39 mouse cellular contexts compared by ENCODE assay signal in genomic region chr12:102870527-102870926, GRCm38 (mm10). TPM values are rescaled to one million over a fixed set of nuclear protein-coding genes. Genes with fewer than 3 reads are reported as not detected.
"Had no signal": no experiment of that assay in that cellular context is flagged by ENCODE, and none has a peak within 500 bp of the region (broad histone marks: within the 10 kb centered on the region; RNA-seq: fewer than 3 reads in every experiment).

No protein-coding gene starts in this region.

- ATAC-seq: forebrain, embryonic 13.5 days; forebrain, embryonic 14.5 days; forebrain, embryonic 15.5 days; forebrain, embryonic 16.5 days; forebrain, postnatal 0 days had no signal

- H3K4me3 ChIP-seq: embryonic facial prominence, embryonic 10.5 days; embryonic facial prominence, embryonic 12.5 days; embryonic facial prominence, embryonic 13.5 days; embryonic facial prominence, embryonic 15.5 days; erythroblast, embryonic 14.5 days; forebrain, embryonic 10.5 days; forebrain, embryonic 12.5 days; forebrain, embryonic 13.5 days; forebrain, embryonic 15.5 days; gastrocnemius, adult 2 months; heart, adult 2 months; heart, embryonic 10.5 days; heart, embryonic 12.5 days had no signal

- H3K27ac ChIP-seq: embryonic facial prominence, embryonic 10.5 days; embryonic facial prominence, embryonic 12.5 days; embryonic facial prominence, embryonic 13.5 days; embryonic facial prominence, embryonic 15.5 days; forebrain, embryonic 10.5 days; forebrain, embryonic 12.5 days; forebrain, embryonic 13.5 days; forebrain, embryonic 15.5 days; gastrocnemius, adult 2 months; heart, adult 2 months; heart, embryonic 10.5 days had no signal

- H3K4me1 ChIP-seq: embryonic facial prominence, embryonic 12.5 days; embryonic facial prominence, embryonic 15.5 days; forebrain, embryonic 12.5 days; heart, embryonic 12.5 days had no signal

- H3K36me3 ChIP-seq: embryonic facial prominence, embryonic 13.5 days; embryonic facial prominence, embryonic 15.5 days; forebrain, embryonic 12.5 days; forebrain, embryonic 15.5 days; heart, embryonic 12.5 days had no signal

- H3K9me3 ChIP-seq: embryonic facial prominence, embryonic 10.5 days; embryonic facial prominence, embryonic 12.5 days; embryonic facial prominence, embryonic 13.5 days; embryonic facial prominence, embryonic 15.5 days; forebrain, embryonic 10.5 days; forebrain, embryonic 12.5 days; forebrain, embryonic 13.5 days; forebrain, embryonic 15.5 days; heart, embryonic 10.5 days; heart, embryonic 12.5 days had no signal

- DNase-seq: cerebellum, postnatal 10 days; cerebellum, postnatal 14 days; cerebellum, postnatal 25 days; cerebellum, postnatal 36 days; embryo, embryonic 11 days; forebrain, postnatal 0 days; gastrocnemius, adult 2 months; gastrocnemius, postnatal 10 days; gastrocnemius, postnatal 14 days; gastrocnemius, postnatal 25 days; gastrocnemius, postnatal 36 days; heart, adult 11 months; heart, adult 18-20 months; heart, adult 2 months had no signal

- H3K9ac ChIP-seq: embryonic facial prominence, embryonic 12.5 days; embryonic facial prominence, embryonic 13.5 days; embryonic facial prominence, embryonic 15.5 days; forebrain, embryonic 12.5 days; forebrain, embryonic 13.5 days; forebrain, embryonic 15.5 days; forebrain, postnatal 0 days; heart, embryonic 12.5 days had no signal

- H3K27me3 ChIP-seq: embryonic facial prominence, embryonic 12.5 days; embryonic facial prominence, embryonic 13.5 days; embryonic facial prominence, embryonic 15.5 days; forebrain, embryonic 12.5 days; forebrain, embryonic 13.5 days; forebrain, embryonic 15.5 days; heart, embryonic 12.5 days had no signal

RNA-seq across cellular contexts. Expression of gene Cox8c, which starts 28.6 kb away (rescaled TPM):
- total RNA-seq: common myeloid progenitor, adult 5-6 weeks; forebrain, postnatal 0 days; gastrocnemius, adult 18-20 months; gastrocnemius, adult 2 months; gastrocnemius, adult 8-10 months; gastrocnemius, postnatal 10 days; gastrocnemius, postnatal 14 days; gastrocnemius, postnatal 25 days; gastrocnemius, postnatal 36 days; gastrocnemius, postnatal 4 days; granulocyte monocyte progenitor cell, adult 5-6 weeks; heart, adult 18-20 months; heart, adult 2 months; heart, adult 8-10 months had no signal
- polyA plus RNA-seq: cortical plate, adult 2 months; embryonic facial prominence, embryonic 10.5 days; embryonic facial prominence, embryonic 11.5 days; embryonic facial prominence, embryonic 12.5 days; embryonic facial prominence, embryonic 13.5 days; embryonic facial prominence, embryonic 14.5 days; embryonic facial prominence, embryonic 15.5 days; erythroblast, embryonic 14.5 days; forebrain, embryonic 10.5 days; forebrain, embryonic 11.5 days; forebrain, embryonic 12.5 days; forebrain, embryonic 13.5 days; forebrain, embryonic 14.5 days; forebrain, embryonic 15.5 days; forebrain, embryonic 16.5 days; forebrain, postnatal 0 days; frontal cortex, adult 2 months; heart, adult 2 months; heart, embryonic 10.5 days; heart, embryonic 11.5 days; heart, embryonic 12.5 days had no signal
